Mouse (Mus musculus) ES-E14 (cell line): ENCODE data around the gene Olfr749. TPM values are rescaled to one million over a fixed set of nuclear protein-coding genes. Genes with fewer than 3 reads are reported as not detected.

Experiments
- DNase-seq: peaks from one replicate; pipeline ENCODE4 v3.0.0-alpha.2; 2013; ENCODE audit warnings: low read depth, low spot score
- H3K27ac ChIP-seq: 2 replicates; pipeline ENCODE4 v1.5.1; 2012; ENCODE audit warnings: low read depth, mild to moderate bottlenecking, low read length, moderate library complexity, mixed read lengths; ENCODE audit not compliant: poor library complexity, insufficient read depth, severe bottlenecking
- H3K36me3 ChIP-seq: 2 replicates; pipeline ENCODE4 v1.6.1; 2012; ENCODE audit warnings: mild to moderate bottlenecking, low read length, moderate library complexity, mixed read lengths; ENCODE audit not compliant: control insufficient read depth, poor library complexity, insufficient read depth, severe bottlenecking
- H3K4me1 ChIP-seq, 2 experiments: fragments of 150-350 bp in 1 of 2; sonication (generic) in 1 of 2; 2 replicates each; pipeline ENCODE4 v1.6.1; 2012; ENCODE audit warnings: low read length in 2 of 2, mild to moderate bottlenecking in 1 of 2, mixed read lengths in 1 of 2; ENCODE audit not compliant: control insufficient read depth in 2 of 2, insufficient read depth in 2 of 2, poor library complexity in 1 of 2
- H3K4me3 ChIP-seq, 2 experiments: fragments of 150-350 bp in 1 of 2; sonication (generic) in 1 of 2; 2 replicates each; pipeline ENCODE4 v1.5.1; 2012; ENCODE audit warnings: low read length in 2 of 2, low read depth in 1 of 2, mild to moderate bottlenecking in 1 of 2, mixed read lengths in 1 of 2; ENCODE audit not compliant: insufficient read depth in 1 of 2, poor library complexity in 1 of 2, severe bottlenecking in 1 of 2
- H3K9ac ChIP-seq: 2 replicates; pipeline ENCODE4 v1.6.1; 2012; ENCODE audit warnings: low read depth, mild to moderate bottlenecking, low read length, mixed read lengths; ENCODE audit not compliant: poor library complexity, insufficient read depth, severe bottlenecking
- H3K9me3 ChIP-seq: fragments of 150-350 bp; sonication (generic); 2 replicates; pipeline ENCODE4 v1.6.1; 2012; ENCODE audit warnings: low read depth, mild to moderate bottlenecking, low read length; ENCODE audit not compliant: control insufficient read depth, insufficient read depth
- CHD2 ChIP-seq: IDR thresholded peaks from 2 replicates; pipeline ENCODE4 v1.6.1; 2014; ENCODE audit warnings: mild to moderate bottlenecking, low read depth, low read length, inconsistent platforms
- HCFC1 ChIP-seq: IDR thresholded peaks from 2 replicates; pipeline ENCODE4 v1.6.1; 2012; ENCODE audit warnings: low read length, inconsistent platforms, borderline replicate concordance; ENCODE audit not compliant: insufficient read depth
- MAFK ChIP-seq: IDR thresholded peaks from 2 replicates; pipeline ENCODE4 v1.6.1; 2014; ENCODE audit warnings: mild to moderate bottlenecking, low read depth, low read length, inconsistent platforms; ENCODE audit not compliant: insufficient read depth
- ZC3H11A ChIP-seq: IDR thresholded peaks from 2 replicates; pipeline ENCODE4 v1.6.1; 2012; ENCODE audit warnings: low read depth, mild to moderate bottlenecking, inconsistent platforms, low read length, borderline replicate concordance
- ZNF384 ChIP-seq: IDR thresholded peaks from 2 replicates; pipeline ENCODE4 v1.6.1; 2012; ENCODE audit warnings: low read depth, low read length, inconsistent platforms
- in situ Hi-C, 2 experiments: fragments of 600-800 bp; cut with MboI; formaldehyde crosslinking; loops; one replicate each; pipeline ENCODE4 v1.15.1; 2025; ENCODE audit warnings: low sequenced_read_pairs in 2 of 2, inconsistent platforms in 1 of 2; ENCODE audit not compliant: unreplicated experiment in 2 of 2
- total RNA-seq: library from RNA; depleted of rRNA; stranded (reverse); fragments of 300-350 nt; gene quantifications from 2 replicates; pipeline ENCODE4 v1.2.3, GENCODE M21; 2012

Gene Olfr749
- total RNA-seq, 1 experiment: not detected

DNA sequence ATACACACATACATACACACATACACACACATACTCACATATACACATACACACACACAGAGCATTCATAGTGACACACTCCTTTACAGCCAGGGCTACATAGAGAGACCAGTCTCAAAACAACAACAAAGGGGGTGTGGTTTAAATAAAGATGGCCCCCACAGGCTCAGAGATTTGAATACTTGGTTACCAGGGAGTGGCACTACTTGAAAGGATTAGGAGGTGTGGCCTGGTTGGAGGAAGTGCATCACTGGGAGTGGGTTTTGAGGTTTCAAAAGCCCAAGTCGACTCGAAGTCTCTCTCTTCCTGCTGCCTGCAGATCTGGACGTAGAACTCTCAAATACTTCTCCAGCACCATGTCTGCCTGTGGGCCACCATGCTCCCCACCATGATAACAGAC is 37.3 kb upstream of the Olfr749 start:
- peaks cover 13% of the 10 kb centered on the region for H3K36me3 ChIP-seq
- H3K27ac ChIP-seq: peak overlapping the region; percentile 8; the same call in 1 of the 2 replicates
- TF ChIP-seq HCFC1 (no peak), ZNF384 (no peak), MAFK (no peak), CHD2 (no peak), ZC3H11A (no peak)
- no peaks in the 10 kb centered on the region for H3K9me3 ChIP-seq
- no peak overlapping the region for H3K4me3 ChIP-seq
- in situ Hi-C loops: no loop called here
- no peak for DNase-seq
- peaks cover 1 to 6% of the 10 kb centered on the region in 2 experiments; a peak in 3 of 4 replicates for H3K4me1 ChIP-seq
- no peak overlapping the region for H3K9ac ChIP-seq

DNA sequence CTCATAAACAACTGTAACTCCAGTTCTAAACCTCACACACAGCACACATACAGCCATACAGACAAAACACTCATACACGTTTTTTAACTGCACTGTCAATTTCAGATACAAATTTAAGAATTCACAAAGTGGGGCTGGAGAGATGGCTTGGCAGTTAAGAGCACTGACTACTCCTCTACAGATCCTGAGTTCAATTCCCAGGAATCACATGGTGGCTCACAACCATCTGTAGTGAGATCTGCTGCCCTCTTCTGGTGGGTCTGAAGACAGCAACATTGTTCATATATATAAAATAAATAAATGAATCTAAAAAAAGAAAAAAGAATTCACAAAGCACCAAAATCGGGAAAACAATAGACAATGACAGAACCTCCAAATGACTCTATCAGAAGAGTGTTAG is 26.4 kb upstream of the Olfr749 start:
- peaks cover 36% of the 10 kb centered on the region for H3K36me3 ChIP-seq
- in situ Hi-C loops: loop anchor here in 1 of 2 experiments (25.0 kb wide), 2 partner anchors 409 to 909 kb away; partner anchors contain the start of gene Tlr11
- no peaks in the 10 kb centered on the region for H3K9me3 ChIP-seq
- DNase-seq: no peak
- no peak overlapping the region for H3K9ac ChIP-seq
- no peak overlapping the region for H3K27ac ChIP-seq
- no peak for TF ChIP-seq MAFK
- no peak overlapping the region for H3K4me3 ChIP-seq
- H3K4me1 ChIP-seq: no peaks in the 10 kb centered on the region

DNA sequence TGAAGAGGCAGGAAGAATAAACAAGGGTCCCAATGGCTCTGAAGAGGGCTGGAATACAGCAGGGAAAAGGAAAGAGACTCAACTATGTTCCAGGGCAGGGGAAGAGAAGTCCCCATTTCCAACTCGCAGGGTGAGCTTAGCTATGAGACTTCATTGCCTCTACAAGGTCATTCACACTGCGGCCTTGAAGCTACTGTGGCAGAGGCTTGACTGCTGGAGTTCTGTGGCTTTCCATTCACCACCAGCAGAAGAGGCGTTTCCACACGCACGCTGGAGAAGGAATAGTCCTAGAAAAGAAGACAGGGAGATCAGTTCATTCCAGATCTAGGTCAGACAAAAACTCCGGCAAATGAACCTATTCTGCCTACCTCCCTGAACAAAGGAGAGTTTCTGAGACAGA is 20.8 kb upstream of the Olfr749 start:
- Histone ChIP-seq H3K9ac (no peak overlapping the region), H3K4me1 (no peaks in the 10 kb centered on the region), H3K36me3 (peaks cover 22% of the 10 kb centered on the region), H3K4me3 (no peak overlapping the region), H3K9me3 (no peaks in the 10 kb centered on the region), H3K27ac (no peak overlapping the region)
- no peak for DNase-seq
- TF ChIP-seq HCFC1 (no peak), ZC3H11A (no peak), CHD2 (no peak), MAFK (no peak), ZNF384 (no peak)
- in situ Hi-C loops: loop anchor here in 1 of 2 experiments (25.0 kb wide), 2 partner anchors 403 to 903 kb away; partner anchors contain the start of gene Tlr11

DNA sequence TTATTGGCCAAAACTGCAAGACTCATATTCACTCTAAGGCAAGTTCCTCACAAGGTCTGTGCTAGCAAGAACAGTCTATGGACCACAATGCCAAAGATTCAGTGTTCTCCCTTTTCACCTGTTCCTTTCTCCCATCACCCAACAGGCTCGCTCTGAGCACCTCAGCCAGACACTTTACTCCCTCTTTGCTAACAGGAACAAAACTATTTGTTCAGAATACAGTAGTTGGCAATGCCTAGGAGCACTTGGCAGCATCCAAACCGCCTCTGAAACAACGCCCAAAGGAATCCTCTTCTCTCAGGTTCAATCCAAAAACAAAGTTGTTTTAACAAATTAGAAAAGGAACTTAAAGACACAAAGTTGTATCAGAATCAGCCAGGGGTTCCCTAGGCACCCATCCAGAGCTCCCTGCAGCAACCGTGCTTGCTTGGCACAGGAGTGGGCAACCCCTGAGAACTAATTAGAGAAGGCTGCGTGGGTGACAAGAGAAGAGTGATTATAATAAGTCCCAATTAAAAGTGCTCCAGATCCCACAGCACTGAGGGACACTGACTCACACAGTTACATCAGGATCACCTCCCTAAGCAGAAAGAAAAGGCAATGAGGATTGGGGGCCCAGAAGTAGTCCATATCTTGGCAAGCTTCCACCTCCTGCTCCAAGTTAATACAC is 13.7 kb upstream of the Olfr749 start:
- Histone ChIP-seq H3K27ac (no peak overlapping the region), H3K9ac (no peak overlapping the region), H3K4me3 (no peak overlapping the region), H3K4me1 (no peaks in the 10 kb centered on the region), H3K36me3 (no peaks in the 10 kb centered on the region), H3K9me3 (no peaks in the 10 kb centered on the region)
- no peak for TF ChIP-seq MAFK
- TF ChIP-seq HCFC1: no peak
- no peak for TF ChIP-seq CHD2
- TF ChIP-seq ZC3H11A: no peak
- TF ChIP-seq ZNF384: no peak
- no peak for DNase-seq
- in situ Hi-C loops: loop anchor here in 1 of 2 experiments (25.0 kb wide), 2 partner anchors 396 to 896 kb away; partner anchors contain the start of gene Tlr11
